Mouse (Mus musculus) erythroblast, embryonic 14.5 days (primary cell): ENCODE results near the gene Ngfr. TPM values are rescaled to one million over a fixed set of nuclear protein-coding genes. Genes with fewer than 3 reads are reported as not detected.

Source experiments
- H3K27me3 ChIP-seq: 2 replicates; pipeline ENCODE4 v1.6.1; 2012; ENCODE audit warnings: inconsistent platforms; ENCODE audit not compliant: control insufficient read depth
- H3K36me3 ChIP-seq: 2 replicates; pipeline ENCODE4 v1.6.1; 2012; ENCODE audit warnings: mild to moderate bottlenecking, inconsistent platforms; ENCODE audit not compliant: control insufficient read depth
- H3K4me1 ChIP-seq: 2 replicates; pipeline ENCODE4 v1.6.1; 2012; ENCODE audit warnings: inconsistent platforms; ENCODE audit not compliant: control insufficient read depth
- H3K4me3 ChIP-seq: replicated peaks from 2 replicates; pipeline ENCODE3; 2012; ENCODE audit warnings: moderate library complexity, mild to moderate bottlenecking, inconsistent platforms
- H3K9me3 ChIP-seq: 2 replicates; pipeline ENCODE4 v1.6.1; 2012; ENCODE audit warnings: low read length, inconsistent platforms, mixed read lengths; ENCODE audit not compliant: control insufficient read depth
- GATA1 ChIP-seq: IDR thresholded peaks from 2 replicates; pipeline ENCODE4 v1.6.1; 2012; ENCODE audit warnings: low read length, inconsistent platforms, mixed read lengths
- TAL1 ChIP-seq: IDR thresholded peaks from 3 replicates; pipeline ENCODE4 v1.6.1; 2012; ENCODE audit warnings: low read length, inconsistent platforms, mixed read lengths
- polyA plus RNA-seq: library from polyadenylated mRNA; stranded (reverse); fragments of >175 nt; gene quantifications from 2 replicates; pipeline ENCODE4 v1.2.3, GENCODE M21; 2012

Gene Ngfr
- polyA plus RNA-seq: 0.02 TPM in 1 of 2 replicates, not detected in the other

DNA sequence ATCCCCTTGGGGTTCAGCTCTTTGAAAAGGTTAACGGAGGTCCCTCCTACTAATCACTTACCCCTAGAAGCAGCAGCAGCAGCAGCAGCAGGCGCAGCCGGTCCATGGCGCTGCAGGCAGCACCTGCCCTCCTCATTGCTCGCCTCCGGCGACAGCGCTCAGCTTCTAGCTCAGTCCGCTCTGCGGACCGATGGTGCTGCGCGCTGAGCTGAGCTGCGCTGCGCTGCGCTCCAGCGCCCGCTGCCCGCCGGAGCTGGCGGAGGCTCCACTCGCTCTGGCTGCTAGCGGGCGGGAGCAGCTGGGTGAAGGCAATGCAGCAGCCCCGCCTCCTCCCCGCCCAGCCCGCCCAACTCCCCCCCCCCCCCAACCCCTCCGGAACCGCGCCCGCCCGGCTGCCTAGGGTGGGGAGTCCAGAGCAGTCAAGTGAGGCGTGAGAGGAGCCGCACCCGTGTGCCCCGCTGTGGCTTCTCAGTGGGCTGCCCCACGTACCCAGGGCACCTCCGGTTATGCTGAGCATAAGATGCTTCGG lies at the start of gene Ngfr:
TSS of gene Ngfr (minus strand) at position 313 of the 529 bp plus-strand sequence.
- peaks cover 82% of the 10 kb centered on the region for H3K27me3 ChIP-seq
- TF ChIP-seq TAL1 (no peak), GATA1 (no peak)
- H3K9me3 ChIP-seq: no peaks in the 10 kb centered on the region; the same call in 1 of the 2 replicates
- no peak within 1 kb of the TSS for H3K4me3 ChIP-seq
- no peaks in the 10 kb centered on the region for H3K4me1 ChIP-seq
- no peaks in the 10 kb centered on the region for H3K36me3 ChIP-seq

GRCm38 (mm10) chr11:95635030-95635429 lies 47.5 kb upstream of the Ngfr start:
- Histone ChIP-seq H3K9me3 (no peaks in the 10 kb centered on the region), H3K27me3 (peaks cover 3% of the 10 kb centered on the region; the same call in 1 of the 2 replicates), H3K36me3 (no peaks in the 10 kb centered on the region), H3K4me3 (no peak overlapping the region), H3K4me1 (no peaks in the 10 kb centered on the region)
- TF ChIP-seq TAL1 (no peak), GATA1 (no peak)

GRCm38 (mm10) chr11:95633512-95634000 lies 46.0 kb upstream of the Ngfr start:
- Histone ChIP-seq H3K4me3 (no peak overlapping the region), H3K27me3 (no peaks in the 10 kb centered on the region; the same call in 1 of the 2 replicates), H3K9me3 (no peaks in the 10 kb centered on the region), H3K4me1 (no peaks in the 10 kb centered on the region), H3K36me3 (no peaks in the 10 kb centered on the region)
- TF ChIP-seq GATA1: no peak
- no peak for TF ChIP-seq TAL1

DNA sequence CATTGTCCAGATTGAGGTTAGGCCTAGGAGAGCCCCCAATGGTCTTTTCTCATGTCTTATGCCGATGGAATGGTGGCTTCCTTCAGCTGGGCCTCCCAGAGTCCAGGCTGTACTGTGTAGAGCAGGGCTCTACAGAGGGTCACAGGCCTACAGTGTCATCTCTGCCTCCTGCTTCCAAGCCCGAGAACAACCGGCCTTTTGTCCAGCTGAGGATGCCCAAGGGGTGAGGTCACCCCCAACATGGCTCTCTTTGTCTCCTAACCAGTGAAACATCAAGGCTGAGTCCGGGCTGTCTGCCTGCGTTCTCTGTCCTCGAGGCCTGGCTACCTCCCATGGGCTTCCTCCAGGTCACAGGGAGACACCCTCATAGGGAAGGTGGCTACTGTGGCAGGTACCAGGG lies 44.9 kb upstream of the Ngfr start:
- Histone ChIP-seq H3K4me3 (no peak overlapping the region), H3K36me3 (no peaks in the 10 kb centered on the region)
- no peak for TF ChIP-seq TAL1
- TF ChIP-seq GATA1: no peak

GRCm38 (mm10) chr11:95631301-95631700 lies 43.8 kb upstream of the Ngfr start:
- H3K27me3 ChIP-seq: peaks cover 5% of the 10 kb centered on the region
- H3K9me3 ChIP-seq: no peaks in the 10 kb centered on the region
- no peak for TF ChIP-seq GATA1
- no peak for TF ChIP-seq TAL1
- H3K4me3 ChIP-seq: no peak overlapping the region
- H3K4me1 ChIP-seq: no peaks in the 10 kb centered on the region
- no peaks in the 10 kb centered on the region for H3K36me3 ChIP-seq

More for the DNA sequence above, 44.9 kb upstream of the Ngfr start:
- no peaks in the 10 kb centered on the region for H3K9me3 ChIP-seq
- H3K4me1 ChIP-seq: no peaks in the 10 kb centered on the region
- no peaks in the 10 kb centered on the region; the same call in 1 of the 2 replicates for H3K27me3 ChIP-seq

DNA sequence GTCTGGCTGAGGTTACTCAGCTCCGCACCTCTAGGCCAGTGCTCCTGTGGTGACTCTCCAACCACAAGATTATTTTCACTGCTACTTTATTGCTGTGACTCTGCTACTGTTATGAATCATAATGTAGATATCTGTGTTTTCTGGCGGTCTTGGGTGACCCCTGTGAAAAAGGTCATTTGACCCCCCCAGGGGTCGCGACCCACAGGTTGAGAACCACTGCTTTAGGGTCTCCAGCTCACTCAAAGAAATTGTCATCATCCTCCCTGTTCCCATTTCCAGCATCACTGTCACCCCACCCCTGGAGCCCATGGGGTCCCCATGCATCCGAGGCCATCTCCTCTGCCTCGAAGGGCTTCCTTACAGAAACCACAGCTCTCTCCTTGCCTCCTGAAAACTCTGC lies 43.0 kb upstream of the Ngfr start:
- TF ChIP-seq GATA1 (no peak), TAL1 (no peak)
- Histone ChIP-seq H3K36me3 (no peaks in the 10 kb centered on the region), H3K9me3 (no peaks in the 10 kb centered on the region), H3K4me3 (no peak overlapping the region), H3K27me3 (peaks cover 5% of the 10 kb centered on the region), H3K4me1 (no peaks in the 10 kb centered on the region)

- Histone ChIP-seq H3K9me3 (no peaks in the 10 kb centered on the region), H3K4me1 (no peaks in the 10 kb centered on the region), H3K36me3 (no peaks in the 10 kb centered on the region), H3K27me3 (peaks cover 15% of the 10 kb centered on the region), H3K4me3 (no peak overlapping the region)
- no peak for TF ChIP-seq TAL1
- no peak for TF ChIP-seq GATA1
Observed at GRCm38 (mm10) chr11:95622426-95622825, 34.9 kb upstream of the Ngfr start.

DNA sequence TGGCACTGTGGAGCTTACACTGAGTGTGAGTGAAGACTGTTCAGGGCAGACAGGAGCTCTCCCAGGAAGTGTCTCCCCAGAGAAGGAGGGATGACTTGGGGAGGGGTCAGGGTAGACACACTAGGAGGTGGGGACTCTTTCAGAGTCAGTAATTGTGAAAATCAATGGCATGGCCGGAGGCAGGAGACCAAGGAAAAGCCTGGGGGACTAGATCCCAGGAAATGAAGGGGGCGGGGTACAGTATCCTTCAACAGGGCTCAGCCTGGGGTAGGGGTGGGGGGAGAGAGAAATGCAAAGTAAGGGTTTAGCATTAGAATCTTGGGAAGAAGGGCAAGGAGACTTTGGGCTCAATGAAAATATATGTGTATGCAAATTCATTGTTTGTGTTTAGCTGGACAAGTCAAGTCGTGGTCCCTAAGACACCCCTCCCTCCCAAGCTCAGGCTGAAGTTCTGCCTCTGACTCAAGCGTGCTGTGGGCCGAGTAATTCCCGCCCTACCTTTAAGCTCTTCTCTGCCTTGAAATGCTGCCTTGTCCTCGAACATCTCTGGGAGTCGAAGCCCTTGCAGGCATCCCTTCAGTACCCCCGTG lies 34.1 kb upstream of the Ngfr start:
- Histone ChIP-seq H3K4me1 (no peaks in the 10 kb centered on the region), H3K36me3 (no peaks in the 10 kb centered on the region), H3K4me3 (no peak overlapping the region), H3K27me3 (peaks cover 10% of the 10 kb centered on the region), H3K9me3 (no peaks in the 10 kb centered on the region)
- no peak for TF ChIP-seq TAL1
- TF ChIP-seq GATA1: no peak

- Histone ChIP-seq H3K27me3 (peaks cover 10% of the 10 kb centered on the region), H3K36me3 (no peaks in the 10 kb centered on the region), H3K4me3 (no peak overlapping the region), H3K9me3 (no peaks in the 10 kb centered on the region), H3K4me1 (no peaks in the 10 kb centered on the region)
- TF ChIP-seq TAL1: no peak
- no peak for TF ChIP-seq GATA1
Observed at GRCm38 (mm10) chr11:95621010-95621409, 33.5 kb upstream of the Ngfr start.
